ENCODE assay signal across 18 mouse cellular contexts in the genomic region with DNA sequence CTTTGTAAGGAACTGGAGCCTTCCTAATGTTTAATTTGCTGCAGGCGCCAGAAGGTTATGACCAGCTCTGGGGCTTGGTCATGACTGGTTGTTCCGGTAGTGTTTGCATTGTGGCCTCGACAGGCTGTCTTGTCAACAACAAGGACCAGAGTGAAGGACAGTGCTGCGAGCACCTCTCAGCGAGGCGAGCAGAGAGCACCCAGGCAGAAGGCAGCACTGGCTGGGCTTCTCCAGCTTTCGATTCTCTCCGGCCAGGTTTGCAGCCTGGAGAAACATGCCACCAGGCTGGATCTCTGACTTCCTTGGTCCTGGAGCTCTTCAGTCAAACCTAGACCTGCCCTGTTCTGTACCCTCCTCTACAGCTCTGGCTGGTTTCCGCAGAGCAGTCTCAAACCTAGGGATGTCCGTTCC. TPM values are rescaled to one million over a fixed set of nuclear protein-coding genes. Genes with fewer than 3 reads are reported as not detected.
DNase-seq lines count a peak whose midpoint lies in the region; ATAC-seq lines count a peak whose summit lies in the region.
"Had no signal": no experiment of that assay in that cellular context is flagged by ENCODE, and none has a peak within 500 bp of the region (broad histone marks: within the 10 kb centered on the region; RNA-seq: fewer than 3 reads in every experiment).

No protein-coding gene starts in this region.

- H3K9me3 ChIP-seq in heart, embryonic 13.5 days, result no peaks in the 10 kb centered on the region
- no peaks in the 10 kb centered on the region for H3K9me3 ChIP-seq in midbrain, embryonic 11.5 days (ENCODE audit: control insufficient read depth, low read length)
- H3K9me3 ChIP-seq in midbrain, embryonic 15.5 days, result no peaks in the 10 kb centered on the region
- H3K9me3 ChIP-seq in embryonic facial prominence, embryonic 10.5 days, result no peaks in the 10 kb centered on the region
- H3K9me3 ChIP-seq: embryonic facial prominence, embryonic 15.5 days had no signal

- no peak for ATAC-seq in heart, embryonic 13.5 days (ENCODE audit: extremely low read depth, insufficient number of reproducible peaks, low FRiP score, low TSS enrichment)
- ATAC-seq in midbrain, embryonic 11.5 days (ENCODE audit: low FRiP score), result no peak
- no peak for ATAC-seq in midbrain, embryonic 15.5 days (replicated peaks)
- ATAC-seq in activated CD4-positive, CD25-positive, alpha-beta regulatory T cell, adult 4 months, result no peak
- no peak for ATAC-seq in inflammation-experienced regulatory T-cells, adult 6 months
- ATAC-seq: CD4-positive, CD25-positive, alpha-beta regulatory T cell, adult 4 months had no signal

- H3K9ac ChIP-seq in heart, embryonic 13.5 days, result no peak overlapping the region
- H3K9ac ChIP-seq in midbrain, embryonic 11.5 days (ENCODE audit: low read length), result no peak overlapping the region
- no peak overlapping the region for H3K9ac ChIP-seq in midbrain, embryonic 15.5 days
- H3K9ac ChIP-seq: embryonic facial prominence, embryonic 15.5 days had no signal

- no peak overlapping the region for H3K4me2 ChIP-seq in heart, embryonic 13.5 days
- no peak overlapping the region for H3K4me2 ChIP-seq in midbrain, embryonic 11.5 days
- no peak overlapping the region for H3K4me2 ChIP-seq in midbrain, embryonic 15.5 days
- H3K4me2 ChIP-seq: embryonic facial prominence, embryonic 15.5 days had no signal

- no peaks in the 10 kb centered on the region for H3K36me3 ChIP-seq in heart, embryonic 13.5 days
- H3K36me3 ChIP-seq in midbrain, embryonic 11.5 days (ENCODE audit: control insufficient read depth, insufficient read depth, low read length), result no peaks in the 10 kb centered on the region
- no peaks in the 10 kb centered on the region for H3K36me3 ChIP-seq in midbrain, embryonic 15.5 days (replicated peaks)
- no peaks in the 10 kb centered on the region for H3K36me3 ChIP-seq in embryonic facial prominence, embryonic 10.5 days (replicated peaks)
- H3K36me3 ChIP-seq: embryonic facial prominence, embryonic 15.5 days had no signal

- intact Hi-C loops in heart, postnatal 10 days (cut with DNase I), result no loop called here

- 2% methylated on average over 10 of the region's 10 CpGs for WGBS in heart, embryonic 13.5 days
- WGBS in midbrain, embryonic 11.5 days, result 2% methylated on average over 10 of the region's 10 CpGs
- 7% methylated on average over 10 of the region's 10 CpGs for WGBS in midbrain, embryonic 15.5 days
- 4% methylated on average over 10 of the region's 10 CpGs for WGBS in embryonic facial prominence, embryonic 10.5 days

- DNase-seq in heart, postnatal 10 days, result no peak
- DNase-seq in midbrain, embryonic 11.5 days (ENCODE audit: low spot score, missing footprints), result peak; percentile 93
- peak; percentile 42 for DNase-seq in embryonic facial prominence, embryonic 10.5 days (ENCODE audit: low spot score)
- DNase-seq: cerebellum, adult 8-10 months; heart, adult 18-20 months; heart, postnatal 36 days; lung, adult 18-20 months; lung, postnatal 4 days; right cerebral cortex, postnatal 4 days; thymus, adult 2 months had no signal

- H3K27me3 ChIP-seq in heart, embryonic 13.5 days (replicated peaks), result peaks cover 100% of the 10 kb centered on the region
- H3K27me3 ChIP-seq in midbrain, embryonic 11.5 days (ENCODE audit: control insufficient read depth, insufficient read depth, low read length), result peaks cover 98% of the 10 kb centered on the region
- peaks cover 85% of the 10 kb centered on the region for H3K27me3 ChIP-seq in midbrain, embryonic 15.5 days (replicated peaks)
- peaks cover 100% of the 10 kb centered on the region for H3K27me3 ChIP-seq in embryonic facial prominence, embryonic 10.5 days (replicated peaks; ENCODE audit: low read depth, poor library complexity, severe bottlenecking)

- H3K4me1 ChIP-seq in heart, embryonic 13.5 days, result peaks cover 24% of the 10 kb centered on the region
- peaks cover 10% of the 10 kb centered on the region for H3K4me1 ChIP-seq in midbrain, embryonic 11.5 days (ENCODE audit: control insufficient read depth, insufficient read depth, low read length)
- H3K4me1 ChIP-seq in midbrain, embryonic 15.5 days, result peaks cover 11% of the 10 kb centered on the region
- peaks cover 39% of the 10 kb centered on the region for H3K4me1 ChIP-seq in embryonic facial prominence, embryonic 10.5 days

- H3K4me3 ChIP-seq in heart, embryonic 13.5 days, result 0 out of 2 replicates have a peak overlapping the region, but pooled peaks have one; percentile 2
- H3K4me3 ChIP-seq in midbrain, embryonic 11.5 days (ENCODE audit: low read depth, low read length), result no peak overlapping the region
- no peak overlapping the region for H3K4me3 ChIP-seq in midbrain, embryonic 15.5 days
- no peak overlapping the region for H3K4me3 ChIP-seq in embryonic facial prominence, embryonic 10.5 days
- H3K4me3 ChIP-seq: embryonic facial prominence, embryonic 15.5 days; left cerebral cortex, adult 2 months; myocyte had no signal

- no peak overlapping the region for H3K27ac ChIP-seq in heart, embryonic 13.5 days (replicated peaks)
- no peak overlapping the region for H3K27ac ChIP-seq in midbrain, embryonic 11.5 days (ENCODE audit: low read depth, low read length)
- H3K27ac ChIP-seq in midbrain, embryonic 15.5 days, result no peak overlapping the region
- no peak overlapping the region for H3K27ac ChIP-seq in embryonic facial prominence, embryonic 10.5 days (replicated peaks)
- H3K27ac ChIP-seq: embryonic facial prominence, embryonic 15.5 days; left cerebral cortex, adult 2 months had no signal

RNA-seq across cellular contexts. Expression of a gene that starts 5.6 kb away (rescaled TPM):
- polyA plus RNA-seq in heart, embryonic 13.5 days (2015; fragmentation: Nextera tagmentation; extraction: Ambion mirVana), result 0.09 and 0.19 TPM in 2 replicates
- total RNA-seq in heart, postnatal 10 days (2021), result not detected
- 45.5 and 45.7 TPM in 2 replicates for polyA plus RNA-seq in midbrain, embryonic 11.5 days (2014; fragmentation: Nextera tagmentation; extraction: Ambion mirVana)
- 22.5 and 23.3 TPM in 2 replicates for polyA plus RNA-seq in midbrain, embryonic 15.5 days (2015; fragmentation: Nextera tagmentation; extraction: Ambion mirVana)
- polyA plus RNA-seq in embryonic facial prominence, embryonic 10.5 days (2016; fragmentation: Nextera tagmentation; extraction: Ambion mirVana), result 13.0 and 22.3 TPM in 2 replicates
- polyA plus RNA-seq in activated CD4-positive, CD25-positive, alpha-beta regulatory T cell, adult 4 months (2017; shearing (Covaris generic)), result under 1 TPM in 1 of 2 experiments, not detected in 1; 0.30 TPM
- under 1 TPM in 2 of 3 experiments, not detected in 1; 0.20 to 0.67 TPM for polyA plus RNA-seq in inflammation-experienced regulatory T-cells, adult 6 months (2017; shearing (Covaris generic))
- total RNA-seq: heart, adult 18-20 months; heart, postnatal 36 days had no signal

Comparison
In these comparisons a context has a peak if more than half of its experiments do, and no peak if none do; other contexts are left out.
1. DNase-seq: peak in midbrain, embryonic 11.5 days (single experiment) and embryonic facial prominence, embryonic 10.5 days (single experiment); none in heart, postnatal 10 days (0 of 2).